Mouse (Mus musculus) E14TG2a.4 (cell line): ENCODE data around the gene Usp18.

ENCODE experiments used
- CTCF ChIP-seq: conservative IDR thresholded peaks from 2 replicates; pipeline ENCODE4 v1.5.1; 2014; ENCODE audit warnings: low read length
- POU5F1 ChIP-seq: IDR thresholded peaks from 2 replicates; pipeline ENCODE4 v1.6.1; 2014; ENCODE audit warnings: low read length, borderline replicate concordance

- TF ChIP-seq CTCF (no peak), POU5F1 (no peak)
Observed at GRCm38 (mm10) chr6:121206481-121206880, 39.2 kb upstream of the Usp18 start.
